Mouse (Mus musculus) testis, adult 2 months (tissue): Measurements from ENCODE around the gene Pomgnt1.

ENCODE experiments used
- CTCF ChIP-seq: fragments of 200-500 bp; IDR thresholded peaks from 2 replicates; pipeline ENCODE4 v1.5.1; 2012; ENCODE audit warnings: low read depth, mild to moderate bottlenecking, inconsistent platforms, low read length, moderate library complexity; ENCODE audit not compliant: control insufficient read depth, insufficient read depth, insufficient replicate concordance
- POLR2A ChIP-seq: fragments of 200-500 bp; IDR thresholded peaks from 2 replicates; pipeline ENCODE4 v1.6.1; 2012; ENCODE audit warnings: low read depth, mild to moderate bottlenecking, inconsistent platforms, low read length, moderate library complexity; ENCODE audit not compliant: control insufficient read depth

GRCm38 (mm10) chr4:116143317-116143811 is 19.7 kb downstream of the Pomgnt1 start:
- no peak for TF ChIP-seq CTCF
- TF ChIP-seq POLR2A, result no peak
